Mouse (Mus musculus): ENCODE measurements at regions not wholly inside any gene's neighbourhood (a gene's known extent, or its start where the extent isn't known, plus 50 kb on each side); places are given as distances from the start of the nearest gene placed in this dataset.

- no peaks in the 10 kb centered on the region for H3K4me1 ChIP-seq (ENCODE audit: control insufficient read depth, insufficient read depth, low read depth, low read length)
- 84% methylated on average over 9 of the region's 9 CpGs for WGBS
- no peak overlapping the region for H3K27ac ChIP-seq (ENCODE audit: low read depth, low read length)
- no peak overlapping the region for H3K4me2 ChIP-seq (ENCODE audit: low read length)
- no peak overlapping the region for H3K9ac ChIP-seq (ENCODE audit: low read depth, low read length)
- H3K9me3 ChIP-seq (ENCODE audit: control insufficient read depth, low read length) = no peaks in the 10 kb centered on the region
- no peak for ATAC-seq
- H3K27me3 ChIP-seq (replicated peaks; ENCODE audit: control insufficient read depth, insufficient read depth, low read length) = no peaks in the 10 kb centered on the region
- no peaks in the 10 kb centered on the region for H3K36me3 ChIP-seq (ENCODE audit: control insufficient read depth, insufficient read depth, low read length)
- no peak overlapping the region for H3K4me3 ChIP-seq (ENCODE audit: low read length)
Observed at GRCm38 (mm10) chr5:51850091-51850490, 282.6 kb upstream of the Ppargc1a start.

GRCm38 (mm10) chr5:51849236-51849635 is 281.7 kb upstream of the Ppargc1a start:
- ATAC-seq = no peak
- H3K36me3 ChIP-seq (ENCODE audit: control insufficient read depth, insufficient read depth, low read length) = no peaks in the 10 kb centered on the region
- WGBS = 69% methylated on average over 5 of the region's 5 CpGs
- no peak overlapping the region for H3K9ac ChIP-seq (ENCODE audit: low read depth, low read length)
- no peaks in the 10 kb centered on the region for H3K4me1 ChIP-seq (ENCODE audit: control insufficient read depth, insufficient read depth, low read depth, low read length)
- H3K27me3 ChIP-seq (replicated peaks; ENCODE audit: control insufficient read depth, insufficient read depth, low read length) = no peaks in the 10 kb centered on the region
- no peak overlapping the region for H3K27ac ChIP-seq (ENCODE audit: low read depth, low read length)
- H3K4me3 ChIP-seq (ENCODE audit: low read length) = no peak overlapping the region
- no peaks in the 10 kb centered on the region for H3K9me3 ChIP-seq (ENCODE audit: control insufficient read depth, low read length)
- no peak overlapping the region for H3K4me2 ChIP-seq (ENCODE audit: low read length)

GRCm38 (mm10) chr5:51842189-51842588 is 274.7 kb upstream of the Ppargc1a start:
- Histone ChIP-seq H3K9ac (ENCODE audit: low read depth, low read length) (no peak overlapping the region), H3K4me3 (ENCODE audit: low read length) (no peak overlapping the region), H3K9me3 (ENCODE audit: control insufficient read depth, low read length) (no peaks in the 10 kb centered on the region), H3K27ac (ENCODE audit: low read depth, low read length) (no peak overlapping the region), H3K4me2 (ENCODE audit: low read length) (no peak overlapping the region), H3K27me3 (replicated peaks; ENCODE audit: control insufficient read depth, insufficient read depth, low read length) (no peaks in the 10 kb centered on the region), H3K4me1 (ENCODE audit: control insufficient read depth, insufficient read depth, low read depth, low read length) (no peaks in the 10 kb centered on the region), H3K36me3 (ENCODE audit: control insufficient read depth, insufficient read depth, low read length) (no peaks in the 10 kb centered on the region)
- 82% methylated on average over 5 of the region's 5 CpGs for WGBS
- no peak for ATAC-seq

GRCm38 (mm10) chr5:51841763-51842162 is 274.2 kb upstream of the Ppargc1a start:
- no peak overlapping the region for H3K4me2 ChIP-seq (ENCODE audit: low read length)
- WGBS = 95% methylated on average over 2 of the region's 2 CpGs
- H3K4me3 ChIP-seq (ENCODE audit: low read length) = no peak overlapping the region
- H3K9me3 ChIP-seq (ENCODE audit: control insufficient read depth, low read length) = no peaks in the 10 kb centered on the region
- no peaks in the 10 kb centered on the region for H3K36me3 ChIP-seq (ENCODE audit: control insufficient read depth, insufficient read depth, low read length)
- H3K4me1 ChIP-seq (ENCODE audit: control insufficient read depth, insufficient read depth, low read depth, low read length) = no peaks in the 10 kb centered on the region
- ATAC-seq = no peak
- no peak overlapping the region for H3K9ac ChIP-seq (ENCODE audit: low read depth, low read length)
- H3K27me3 ChIP-seq (replicated peaks; ENCODE audit: control insufficient read depth, insufficient read depth, low read length) = no peaks in the 10 kb centered on the region
- H3K27ac ChIP-seq (ENCODE audit: low read depth, low read length) = no peak overlapping the region

- no peak overlapping the region for H3K9ac ChIP-seq (ENCODE audit: low read depth, low read length)
- no peaks in the 10 kb centered on the region for H3K36me3 ChIP-seq (ENCODE audit: control insufficient read depth, insufficient read depth, low read length)
- no peaks in the 10 kb centered on the region for H3K9me3 ChIP-seq (ENCODE audit: control insufficient read depth, low read length)
- H3K4me3 ChIP-seq (ENCODE audit: low read length) = no peak overlapping the region
- WGBS = 90% methylated on average over 11 of the region's 11 CpGs
- ATAC-seq = no peak
- H3K4me2 ChIP-seq (ENCODE audit: low read length) = no peak overlapping the region
- no peak overlapping the region for H3K27ac ChIP-seq (ENCODE audit: low read depth, low read length)
- H3K27me3 ChIP-seq (replicated peaks; ENCODE audit: control insufficient read depth, insufficient read depth, low read length) = no peaks in the 10 kb centered on the region
- no peaks in the 10 kb centered on the region for H3K4me1 ChIP-seq (ENCODE audit: control insufficient read depth, insufficient read depth, low read depth, low read length)
Observed at GRCm38 (mm10) chr5:51840638-51841329, 273.3 kb upstream of the Ppargc1a start.

GRCm38 (mm10) chr5:51839292-51839691 is 271.8 kb upstream of the Ppargc1a start:
- H3K4me3 ChIP-seq (ENCODE audit: low read length) = no peak overlapping the region
- H3K4me1 ChIP-seq (ENCODE audit: control insufficient read depth, insufficient read depth, low read depth, low read length) = no peaks in the 10 kb centered on the region
- no peaks in the 10 kb centered on the region for H3K9me3 ChIP-seq (ENCODE audit: control insufficient read depth, low read length)
- 61% methylated on average over 4 of the region's 4 CpGs for WGBS
- no peak overlapping the region for H3K9ac ChIP-seq (ENCODE audit: low read depth, low read length)
- H3K27me3 ChIP-seq (replicated peaks; ENCODE audit: control insufficient read depth, insufficient read depth, low read length) = no peaks in the 10 kb centered on the region
- H3K36me3 ChIP-seq (ENCODE audit: control insufficient read depth, insufficient read depth, low read length) = no peaks in the 10 kb centered on the region
- no peak overlapping the region for H3K27ac ChIP-seq (ENCODE audit: low read depth, low read length)
- ATAC-seq = no peak
- H3K4me2 ChIP-seq (ENCODE audit: low read length) = no peak overlapping the region

GRCm38 (mm10) chr5:51830551-51830950 is 263.0 kb upstream of the Ppargc1a start:
- 77% methylated on average over 6 of the region's 6 CpGs for WGBS
- ATAC-seq = no peak
- Histone ChIP-seq H3K27ac (ENCODE audit: low read depth, low read length) (no peak overlapping the region), H3K4me1 (ENCODE audit: control insufficient read depth, insufficient read depth, low read depth, low read length) (no peaks in the 10 kb centered on the region), H3K4me3 (ENCODE audit: low read length) (no peak overlapping the region), H3K9ac (ENCODE audit: low read depth, low read length) (no peak overlapping the region), H3K4me2 (ENCODE audit: low read length) (no peak overlapping the region), H3K9me3 (ENCODE audit: control insufficient read depth, low read length) (no peaks in the 10 kb centered on the region), H3K27me3 (replicated peaks; ENCODE audit: control insufficient read depth, insufficient read depth, low read length) (no peaks in the 10 kb centered on the region), H3K36me3 (ENCODE audit: control insufficient read depth, insufficient read depth, low read length) (no peaks in the 10 kb centered on the region)

- no peaks in the 10 kb centered on the region for H3K36me3 ChIP-seq (ENCODE audit: control insufficient read depth, insufficient read depth, low read length)
- no peak overlapping the region for H3K9ac ChIP-seq (ENCODE audit: low read depth, low read length)
- H3K9me3 ChIP-seq (ENCODE audit: control insufficient read depth, low read length) = no peaks in the 10 kb centered on the region
- H3K4me2 ChIP-seq (ENCODE audit: low read length) = no peak overlapping the region
- H3K27me3 ChIP-seq (replicated peaks; ENCODE audit: control insufficient read depth, insufficient read depth, low read length) = no peaks in the 10 kb centered on the region
- no peak overlapping the region for H3K27ac ChIP-seq (ENCODE audit: low read depth, low read length)
- ATAC-seq = no peak
- 83% methylated on average over 2 of the region's 2 CpGs for WGBS
- no peak overlapping the region for H3K4me3 ChIP-seq (ENCODE audit: low read length)
- H3K4me1 ChIP-seq (ENCODE audit: control insufficient read depth, insufficient read depth, low read depth, low read length) = no peaks in the 10 kb centered on the region
Observed at GRCm38 (mm10) chr5:51830015-51830414, 262.5 kb upstream of the Ppargc1a start.

GRCm38 (mm10) chr5:51829606-51830005 is 262.1 kb upstream of the Ppargc1a start:
- H3K27me3 ChIP-seq (replicated peaks; ENCODE audit: control insufficient read depth, insufficient read depth, low read length) = no peaks in the 10 kb centered on the region
- H3K4me1 ChIP-seq (ENCODE audit: control insufficient read depth, insufficient read depth, low read depth, low read length) = no peaks in the 10 kb centered on the region
- no peak overlapping the region for H3K9ac ChIP-seq (ENCODE audit: low read depth, low read length)
- no peak for ATAC-seq
- H3K27ac ChIP-seq (ENCODE audit: low read depth, low read length) = no peak overlapping the region
- H3K36me3 ChIP-seq (ENCODE audit: control insufficient read depth, insufficient read depth, low read length) = no peaks in the 10 kb centered on the region
- no peaks in the 10 kb centered on the region for H3K9me3 ChIP-seq (ENCODE audit: control insufficient read depth, low read length)
- WGBS = 74% methylated on average over 3 of the region's 3 CpGs
- H3K4me3 ChIP-seq (ENCODE audit: low read length) = no peak overlapping the region
- H3K4me2 ChIP-seq (ENCODE audit: low read length) = no peak overlapping the region

GRCm38 (mm10) chr5:51829020-51829419 is 261.5 kb upstream of the Ppargc1a start:
- no peak for ATAC-seq
- Histone ChIP-seq H3K9me3 (ENCODE audit: control insufficient read depth, low read length) (no peaks in the 10 kb centered on the region), H3K4me1 (ENCODE audit: control insufficient read depth, insufficient read depth, low read depth, low read length) (no peaks in the 10 kb centered on the region), H3K36me3 (ENCODE audit: control insufficient read depth, insufficient read depth, low read length) (no peaks in the 10 kb centered on the region), H3K27ac (ENCODE audit: low read depth, low read length) (no peak overlapping the region), H3K27me3 (replicated peaks; ENCODE audit: control insufficient read depth, insufficient read depth, low read length) (no peaks in the 10 kb centered on the region), H3K9ac (ENCODE audit: low read depth, low read length) (no peak overlapping the region), H3K4me3 (ENCODE audit: low read length) (no peak overlapping the region), H3K4me2 (ENCODE audit: low read length) (no peak overlapping the region)
- WGBS = 66% methylated on average over 5 of the region's 5 CpGs

All from hindbrain, embryonic 16.5 days (tissue).